Mouse (Mus musculus) kidney, embryonic 16.5 days (tissue): ENCODE data around the gene Cd302. TPM values are rescaled to one million over a fixed set of nuclear protein-coding genes. Genes with fewer than 3 reads are reported as not detected.

Experiments used
- ATAC-seq: fragments of 200-750 bp; cut with Nextera tagmentation; 2 replicates; pipeline ENCODE4 v1.8.0; 2017; ENCODE audit warnings: moderate TSS enrichment; ENCODE audit not compliant: low FRiP score, low TSS enrichment
- H3K27ac ChIP-seq: fragments of 300-500 bp; sonication (generic); 2 replicates; pipeline ENCODE4 v1.5.1; 2014; ENCODE audit warnings: low read length
- H3K27me3 ChIP-seq: fragments of 300-500 bp; sonication (generic); 2 replicates; pipeline ENCODE4 v1.6.1; 2014; ENCODE audit warnings: low read length, control low read depth, mixed read lengths; ENCODE audit not compliant: insufficient read depth
- H3K36me3 ChIP-seq: fragments of 300-500 bp; sonication (generic); 2 replicates; pipeline ENCODE4 v1.6.1; 2014; ENCODE audit warnings: low read length, control low read depth, mixed read lengths; ENCODE audit not compliant: insufficient read depth
- H3K4me1 ChIP-seq: fragments of 300-500 bp; sonication (generic); 2 replicates; pipeline ENCODE4 v1.6.1; 2014; ENCODE audit warnings: low read length, control low read depth, mixed read lengths; ENCODE audit not compliant: insufficient read depth
- H3K4me2 ChIP-seq: fragments of 300-500 bp; sonication (generic); replicated peaks from 2 replicates; pipeline ENCODE4 v1.6.1; 2014; ENCODE audit warnings: low read depth, low read length
- H3K4me3 ChIP-seq: fragments of 300-500 bp; sonication (generic); 2 replicates; pipeline ENCODE4 v1.5.1; 2014; ENCODE audit warnings: mild to moderate bottlenecking, low read length
- H3K9ac ChIP-seq: fragments of 300-500 bp; sonication (generic); replicated peaks from 2 replicates; pipeline ENCODE4 v1.6.1; 2014; ENCODE audit warnings: low read length
- H3K9me3 ChIP-seq: fragments of 300-500 bp; sonication (generic); 2 replicates; pipeline ENCODE4 v1.6.1; 2016; ENCODE audit warnings: low read length, control low read depth
- WGBS: fragments of 180-500 bp; shearing (Covaris S2); extraction: QIAGEN DNeasy Blood & Tissue Kit; methylation state at CpG from one replicate; pipeline ENCODE4 v1.1.7; 2014; 5-methylcytosine and 5-hydroxymethylcytosine counted together
- polyA plus RNA-seq: library from polyadenylated mRNA; unstranded; fragments of >200 nt; fragmentation: Nextera tagmentation; extraction: Ambion mirVana; gene quantifications from 2 replicates; pipeline ENCODE4 v1.2.1, GENCODE M21; 2015

Cd302 gene
- polyA plus RNA-seq, 1 experiment from 2014 or later = 44.8 TPM

- Histone ChIP-seq H3K4me3 (no peak overlapping the region), H3K4me1 (peaks cover 8% of the 10 kb centered on the region; the same call in 1 of the 2 replicates), H3K27me3 (no peaks in the 10 kb centered on the region), H3K9me3 (no peaks in the 10 kb centered on the region; the same call in 1 of the 2 replicates), H3K36me3 (no peaks in the 10 kb centered on the region; the same call in 1 of the 2 replicates), H3K4me2 (no peak overlapping the region), H3K27ac (no peak overlapping the region), H3K9ac (no peak overlapping the region)
- WGBS = 78% methylated on average over 2 of the region's 2 CpGs
- no peak for ATAC-seq
These were observed 62.3 kb downstream of the Cd302 start for GRCm38 (mm10) chr2:60221954-60222353.

- peak; percentile 42; the same call in 1 of the 2 replicates for ATAC-seq
- H3K4me2 ChIP-seq = no peak overlapping the region
These were observed 63.1 kb downstream of the Cd302 start for GRCm38 (mm10) chr2:60221236-60221635.

GRCm38 (mm10) chr2:60217620-60218019 lies 66.7 kb downstream of the Cd302 start:
- H3K4me3 ChIP-seq = no peak overlapping the region
- no peaks in the 10 kb centered on the region for H3K9me3 ChIP-seq
- no peak overlapping the region for H3K9ac ChIP-seq
- peaks cover 10% of the 10 kb centered on the region; the same call in 1 of the 2 replicates for H3K36me3 ChIP-seq
- H3K4me1 ChIP-seq = peaks cover 12% of the 10 kb centered on the region; the same call in 1 of the 2 replicates
- H3K27me3 ChIP-seq = no peaks in the 10 kb centered on the region
- 86% methylated on average over 6 of the region's 6 CpGs for WGBS
- no peak overlapping the region for H3K27ac ChIP-seq
- no peak overlapping the region for H3K4me2 ChIP-seq
- no peak for ATAC-seq

More at GRCm38 (mm10) chr2:60221236-60221635, 63.1 kb downstream of the Cd302 start:
- no peak overlapping the region for H3K9ac ChIP-seq
- no peaks in the 10 kb centered on the region; the same call in 1 of the 2 replicates for H3K36me3 ChIP-seq
- H3K9me3 ChIP-seq = no peaks in the 10 kb centered on the region
- H3K27ac ChIP-seq = peak overlapping the region; percentile 9; the same call in 1 of the 2 replicates
- no peak overlapping the region for H3K4me3 ChIP-seq
- WGBS = 21% methylated on average over 6 of the region's 6 CpGs
- H3K4me1 ChIP-seq = peaks cover 8% of the 10 kb centered on the region; the same call in 1 of the 2 replicates
- H3K27me3 ChIP-seq = no peaks in the 10 kb centered on the region

DNA sequence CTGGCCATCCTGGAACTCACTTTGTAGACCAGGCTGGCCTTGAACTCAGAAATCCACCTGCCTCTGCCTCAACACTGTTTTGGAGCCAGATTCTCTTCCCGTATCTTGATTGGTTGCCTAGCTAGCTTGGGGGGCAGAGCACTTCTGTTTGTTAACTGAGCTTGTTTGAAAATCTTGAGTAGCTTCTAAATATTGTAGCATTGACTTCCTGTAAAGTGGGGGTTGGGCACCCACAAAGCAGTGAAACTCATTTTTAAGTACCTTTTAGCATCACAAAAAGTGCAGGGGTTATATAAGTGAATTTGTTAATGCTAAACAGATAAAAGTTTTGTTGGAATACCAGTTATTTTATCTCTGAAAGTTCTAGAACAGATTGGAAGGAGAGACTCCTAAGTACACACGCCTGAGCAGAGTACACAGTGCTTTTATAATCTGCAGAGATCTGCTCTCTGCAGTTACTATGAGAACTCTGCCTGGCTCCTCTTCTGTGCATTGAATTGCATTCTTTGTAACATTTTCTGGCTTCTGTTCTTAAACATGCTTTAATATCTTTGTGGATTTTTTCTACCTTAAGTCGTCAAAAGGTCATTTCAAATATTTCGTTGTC lies 67.6 kb downstream of the Cd302 start:
- H3K27ac ChIP-seq = no peak overlapping the region
- H3K27me3 ChIP-seq = no peaks in the 10 kb centered on the region
- H3K4me2 ChIP-seq = no peak overlapping the region
- ATAC-seq = no peak
- peaks cover 17% of the 10 kb centered on the region for H3K4me1 ChIP-seq
- peaks cover 10% of the 10 kb centered on the region; the same call in 1 of the 2 replicates for H3K36me3 ChIP-seq
- no peaks in the 10 kb centered on the region for H3K9me3 ChIP-seq
- H3K4me3 ChIP-seq = no peak overlapping the region
- WGBS = 82% methylated on average over 4 of the region's 4 CpGs
- H3K9ac ChIP-seq = no peak overlapping the region

- Histone ChIP-seq H3K4me3 (no peak overlapping the region), H3K27ac (no peak overlapping the region), H3K4me1 (peaks cover 22% of the 10 kb centered on the region), H3K9me3 (no peaks in the 10 kb centered on the region), H3K36me3 (peaks cover 10% of the 10 kb centered on the region; the same call in 1 of the 2 replicates), H3K9ac (no peak overlapping the region), H3K27me3 (no peaks in the 10 kb centered on the region), H3K4me2 (no peak overlapping the region)
- 95% methylated on average over 2 of the region's 2 CpGs for WGBS
- ATAC-seq = no peak
These were observed 69.6 kb downstream of the Cd302 start for GRCm38 (mm10) chr2:60214683-60215082.

DNA sequence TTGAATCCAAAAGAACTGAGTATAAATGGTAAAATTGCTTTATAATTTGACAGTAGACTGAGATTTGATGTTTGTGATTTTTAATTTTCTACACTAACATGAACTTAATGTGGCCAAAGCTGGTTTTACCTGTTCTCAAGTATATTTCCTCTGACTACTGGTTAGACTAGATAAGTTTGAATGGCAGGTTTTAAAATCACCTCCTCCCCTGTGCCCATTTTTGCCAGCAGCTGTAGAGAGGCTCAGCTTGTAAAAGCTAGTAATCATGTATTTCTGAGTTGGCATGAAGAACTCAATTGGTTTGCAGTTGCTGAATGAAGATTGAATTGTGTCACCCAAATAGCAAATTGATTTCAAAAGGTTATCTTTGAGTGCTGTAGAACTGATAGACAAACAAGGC lies 71.8 kb downstream of the Cd302 start:
- Histone ChIP-seq H3K27me3 (no peaks in the 10 kb centered on the region), H3K4me1 (peaks cover 29% of the 10 kb centered on the region), H3K4me2 (no peak overlapping the region), H3K4me3 (no peak overlapping the region), H3K9me3 (no peaks in the 10 kb centered on the region), H3K36me3 (peaks cover 10% of the 10 kb centered on the region; the same call in 1 of the 2 replicates), H3K9ac (no peak overlapping the region), H3K27ac (no peak overlapping the region)
- ATAC-seq = no peak

GRCm38 (mm10) chr2:60210821-60211220 lies 73.5 kb downstream of the Cd302 start:
- Histone ChIP-seq H3K4me3 (peak overlapping the region; percentile 96), H3K27me3 (no peaks in the 10 kb centered on the region), H3K9me3 (no peaks in the 10 kb centered on the region), H3K36me3 (peaks cover 15% of the 10 kb centered on the region), H3K4me1 (peaks cover 27% of the 10 kb centered on the region), H3K9ac (peak overlapping the region; percentile 99), H3K4me2 (peak overlapping the region; percentile 77), H3K27ac (no peak overlapping the region)
- 10% methylated on average over 5 of the region's 5 CpGs for WGBS
- no peak for ATAC-seq

DNA sequence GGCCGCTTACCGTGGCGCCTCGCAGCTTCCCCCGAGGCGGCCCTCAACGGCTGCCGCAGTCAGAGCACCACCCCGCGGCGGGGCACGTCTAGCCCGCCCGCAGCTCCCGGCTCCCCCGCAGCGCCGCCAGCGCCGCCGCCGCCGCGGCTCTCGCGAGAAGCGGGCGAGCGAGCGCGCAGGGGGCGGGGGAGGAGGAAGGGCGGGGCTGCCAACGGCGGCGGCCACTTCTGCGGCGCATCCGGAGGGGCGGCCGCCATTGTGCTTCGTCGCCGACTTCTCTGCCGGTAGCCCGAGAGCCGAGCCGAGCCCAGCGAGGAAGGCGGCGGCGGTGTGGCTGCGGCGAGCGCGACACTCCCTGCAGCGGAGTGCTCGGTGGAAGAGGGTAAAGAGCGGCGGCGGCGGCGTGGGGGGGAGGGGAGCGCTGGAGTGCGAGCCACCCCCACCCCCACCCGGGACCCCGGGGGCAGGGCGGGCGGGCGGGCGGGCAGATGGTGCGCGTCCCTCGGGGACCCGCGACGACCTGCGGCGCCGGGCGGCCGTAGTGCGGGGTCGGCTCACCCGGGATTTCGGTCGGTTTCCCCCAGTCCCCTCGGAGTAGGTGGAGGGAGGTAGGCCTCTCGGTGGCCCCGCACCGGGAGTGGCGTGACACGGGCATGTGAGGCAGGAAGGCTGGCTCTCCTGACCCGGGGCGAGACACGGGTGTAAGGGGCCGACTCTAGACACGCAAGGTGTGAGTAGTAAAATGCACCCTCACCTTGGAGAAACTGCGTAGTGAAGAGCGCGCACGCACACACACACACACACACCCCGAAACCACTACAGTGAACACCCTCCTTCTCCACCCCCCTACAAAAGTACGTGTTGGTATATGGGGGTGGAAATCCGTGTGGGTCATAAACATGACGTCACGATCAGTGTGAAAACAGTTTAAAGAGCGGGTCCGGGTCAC lies 74.3 kb downstream of the Cd302 start, which contains the start of the genes Baz2b and March7:
Gene Baz2b, minus strand, starts transcription at position 137 of the 949 bp plus-strand sequence.
Gene March7, plus strand, starts transcription at position 185 of the 949 bp plus-strand sequence.
- Histone ChIP-seq H3K9ac (peak within 1 kb of the TSS; percentile 99), H3K36me3 (peaks cover 24% of the 10 kb centered on the region), H3K4me3 (peak within 1 kb of the TSS; percentile 96), H3K4me1 (peaks cover 27% of the 10 kb centered on the region), H3K27me3 (no peaks in the 10 kb centered on the region), H3K4me2 (peak within 1 kb of the TSS; percentile 77), H3K9me3 (no peaks in the 10 kb centered on the region), H3K27ac (peak within 1 kb of the TSS; percentile 85)
- WGBS = under 1% methylated on average over 53 of the region's 109 CpGs
- ATAC-seq = peak; percentile 94

DNA sequence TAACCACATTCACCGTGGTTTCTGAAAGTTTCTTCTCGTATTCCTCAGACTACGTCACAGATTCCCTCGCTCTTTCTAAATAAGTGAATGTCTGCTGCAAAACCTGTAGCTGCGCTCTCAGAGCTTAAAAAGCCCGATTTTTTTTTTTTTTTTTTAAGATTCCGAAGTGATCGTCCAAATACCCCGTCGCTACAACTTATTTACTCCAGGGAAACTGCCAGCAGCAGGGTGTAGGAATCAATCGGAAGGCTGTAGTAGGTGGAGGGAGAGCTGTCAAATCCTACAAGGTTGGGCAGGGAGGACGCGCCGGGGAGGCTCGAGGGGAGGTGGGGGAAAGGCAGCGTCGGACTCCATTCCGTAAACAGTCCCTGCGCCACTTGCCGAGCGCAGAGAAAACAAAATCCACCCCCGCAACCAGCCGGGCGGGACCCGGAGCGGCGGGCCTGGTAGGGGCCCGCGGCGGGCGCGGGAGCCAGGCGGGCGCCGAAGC lies 75.1 kb downstream of the Cd302 start:
- peak overlapping the region; percentile 85 for H3K27ac ChIP-seq
- H3K4me3 ChIP-seq = peak overlapping the region; percentile 96
- no peaks in the 10 kb centered on the region for H3K9me3 ChIP-seq
- ATAC-seq = peak; percentile 54
- peaks cover 27% of the 10 kb centered on the region for H3K4me1 ChIP-seq
- peaks cover 24% of the 10 kb centered on the region for H3K36me3 ChIP-seq
- WGBS = 0% methylated on average over 26 of the region's 35 CpGs
- peak overlapping the region; percentile 76 for H3K4me2 ChIP-seq
- no peaks in the 10 kb centered on the region for H3K27me3 ChIP-seq
- H3K9ac ChIP-seq = peak overlapping the region; percentile 99
